Mouse (Mus musculus) thymus, postnatal 4 days (tissue): Measurements from ENCODE around the gene Cnga4.
"Not testable (repeated sequence)": the region's sequence is repeated elsewhere in the genome, so short reads cannot be mapped to it uniquely, and the experiment has no call there.

Source experiments
- DNase-seq: peaks from one replicate; pipeline ENCODE4 v3.0.0; 2021

Cnga4 gene

GRCm38 (mm10) chr7:105418106-105418505 is 13.7 kb downstream of the Cnga4 start:
- no peak for DNase-seq

DNA sequence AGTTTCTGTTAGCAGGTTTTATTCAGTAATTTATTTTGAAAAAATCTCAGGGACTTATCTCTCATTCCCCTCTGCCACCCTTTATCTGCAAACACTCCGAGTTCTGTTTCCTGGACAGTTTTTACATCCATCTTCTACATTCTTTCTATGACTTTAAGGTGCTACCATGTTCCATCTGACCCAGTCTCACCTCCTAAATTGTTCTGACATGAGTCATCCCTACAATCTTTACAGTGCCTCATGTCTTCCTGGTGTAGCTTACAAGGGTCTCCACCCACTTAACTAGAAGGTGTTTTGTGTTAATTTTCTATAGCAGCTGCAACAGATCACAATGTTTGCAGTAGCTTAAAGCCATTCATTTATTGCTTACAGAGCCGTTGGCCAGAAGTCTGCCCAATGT is 16.5 kb downstream of the Cnga4 start:
- DNase-seq, result no peak

- DNase-seq, result no peak
Observed at GRCm38 (mm10) chr7:105424368-105424767, 20.0 kb downstream of the Cnga4 start.

DNA sequence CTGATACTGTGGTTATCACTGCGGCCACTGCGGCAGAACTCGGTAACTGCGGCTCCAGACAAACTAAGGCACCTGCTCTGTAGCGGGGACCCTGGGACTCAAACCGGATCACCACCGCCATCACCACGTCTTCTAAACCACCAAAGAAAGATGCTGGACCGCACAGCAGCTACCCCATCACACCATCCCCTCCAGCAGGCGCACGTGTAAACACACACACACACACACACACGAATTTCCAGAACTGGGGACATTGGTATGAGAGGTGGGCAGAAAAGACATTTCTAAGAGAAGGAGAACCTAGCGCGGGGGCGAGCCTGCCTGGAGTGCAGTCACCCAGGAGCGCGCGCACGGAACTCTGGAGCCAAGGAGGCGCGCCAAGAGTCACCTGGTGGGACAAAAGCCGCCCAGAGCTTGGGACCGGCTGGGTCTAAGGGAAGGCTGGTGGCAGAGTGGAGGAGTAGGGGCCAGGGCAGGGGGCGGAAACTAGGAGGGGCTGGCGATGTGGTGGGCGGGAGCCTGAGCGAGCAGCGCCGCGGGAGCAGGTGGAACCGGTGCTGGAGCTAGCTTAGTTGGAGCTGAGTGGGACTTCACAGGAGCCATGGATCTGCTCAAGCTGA is 21.2 kb downstream of the Cnga4 start, which contains the start of gene Cckbr:
TSS of gene Cckbr (plus strand) at position 308 of the 620 bp plus-strand sequence.
- DNase-seq, result peak; percentile 22

- DNase-seq, result no peak
Observed at GRCm38 (mm10) chr7:105426051-105426450, 21.7 kb downstream of the Cnga4 start.

GRCm38 (mm10) chr7:105432058-105432457 is 27.7 kb downstream of the Cnga4 start:
- no peak for DNase-seq

- DNase-seq, result no peak
Observed at GRCm38 (mm10) chr7:105433859-105434258, 29.5 kb downstream of the Cnga4 start.

- DNase-seq, result no peak
Observed at GRCm38 (mm10) chr7:105434798-105435197, 30.4 kb downstream of the Cnga4 start.

- no peak for DNase-seq
Observed at GRCm38 (mm10) chr7:105437979-105438772, 33.8 kb downstream of the Cnga4 start.

GRCm38 (mm10) chr7:105441426-105441825 is 37.1 kb downstream of the Cnga4 start:
- no peak for DNase-seq

GRCm38 (mm10) chr7:105445076-105445475 is 40.7 kb downstream of the Cnga4 start:
- DNase-seq, result no peak

- not testable (repeated sequence) for DNase-seq
Observed at GRCm38 (mm10) chr7:105453345-105453744, 49.0 kb downstream of the Cnga4 start.
